Mouse (Mus musculus): ENCODE results near the gene Stard13. TPM values are rescaled to one million over a fixed set of nuclear protein-coding genes. Genes with fewer than 3 reads are reported as not detected.

Gene Stard13
- polyA plus RNA-seq, 1 experiment: 1.9 TPM

- no peak overlapping the region for H3K27ac ChIP-seq (ENCODE audit: control insufficient read depth, insufficient read depth, low read length)
- H3K36me3 ChIP-seq (ENCODE audit: control insufficient read depth, insufficient read depth, low read length): no peaks in the 10 kb centered on the region
- WGBS: 82% methylated on average over 11 of the region's 11 CpGs
- H3K4me3 ChIP-seq (ENCODE audit: control insufficient read depth, insufficient read depth, low read length): no peak overlapping the region
- no peak for DNase-seq
- no peaks in the 10 kb centered on the region; the same call in 1 of the 2 replicates for H3K4me1 ChIP-seq (replicated peaks; ENCODE audit: control insufficient read depth, insufficient read depth, low read length)
- TF ChIP-seq POLR2A (IDR thresholded peaks at IDR 0.05; ENCODE audit: control insufficient read depth, extremely low read depth, insufficient read depth, low read length, poor library complexity) (no peak), CTCF (IDR thresholded peaks at IDR 0.05; ENCODE audit: borderline replicate concordance, control insufficient read depth, extremely low read depth, insufficient read depth, low read length, poor library complexity) (no peak)
- H3K27me3 ChIP-seq (ENCODE audit: control insufficient read depth, insufficient read depth, low read length): no peaks in the 10 kb centered on the region
Measured at GRCm38 (mm10) chr5:151142671-151143601, 90.7 kb downstream of the Stard13 start.

- Histone ChIP-seq H3K36me3 (ENCODE audit: control insufficient read depth, insufficient read depth, low read length) (no peaks in the 10 kb centered on the region), H3K4me3 (ENCODE audit: control insufficient read depth, insufficient read depth, low read length) (no peak overlapping the region), H3K27me3 (ENCODE audit: control insufficient read depth, insufficient read depth, low read length) (no peaks in the 10 kb centered on the region), H3K4me1 (replicated peaks; ENCODE audit: control insufficient read depth, insufficient read depth, low read length) (no peaks in the 10 kb centered on the region; the same call in 1 of the 2 replicates), H3K27ac (ENCODE audit: control insufficient read depth, insufficient read depth, low read length) (no peak overlapping the region)
- TF ChIP-seq CTCF (IDR thresholded peaks at IDR 0.05; ENCODE audit: borderline replicate concordance, control insufficient read depth, extremely low read depth, insufficient read depth, low read length, poor library complexity) (no peak), POLR2A (IDR thresholded peaks at IDR 0.05; ENCODE audit: control insufficient read depth, extremely low read depth, insufficient read depth, low read length, poor library complexity) (no peak)
- 47% methylated on average over 5 of the region's 5 CpGs for WGBS
- DNase-seq: no peak
Measured at GRCm38 (mm10) chr5:151142241-151142640, 91.4 kb downstream of the Stard13 start.

- DNase-seq: no peak
- TF ChIP-seq POLR2A (IDR thresholded peaks at IDR 0.05; ENCODE audit: control insufficient read depth, extremely low read depth, insufficient read depth, low read length, poor library complexity) (no peak), CTCF (IDR thresholded peaks at IDR 0.05; ENCODE audit: borderline replicate concordance, control insufficient read depth, extremely low read depth, insufficient read depth, low read length, poor library complexity) (no peak)
- Histone ChIP-seq H3K27me3 (ENCODE audit: control insufficient read depth, insufficient read depth, low read length) (no peaks in the 10 kb centered on the region), H3K27ac (ENCODE audit: control insufficient read depth, insufficient read depth, low read length) (no peak overlapping the region), H3K4me3 (ENCODE audit: control insufficient read depth, insufficient read depth, low read length) (no peak overlapping the region), H3K36me3 (ENCODE audit: control insufficient read depth, insufficient read depth, low read length) (no peaks in the 10 kb centered on the region), H3K4me1 (replicated peaks; ENCODE audit: control insufficient read depth, insufficient read depth, low read length) (no peaks in the 10 kb centered on the region; the same call in 1 of the 2 replicates)
- WGBS: 89% methylated on average over 5 of the region's 5 CpGs
Measured at GRCm38 (mm10) chr5:151137901-151138300, 95.7 kb downstream of the Stard13 start.

GRCm38 (mm10) chr5:151137311-151137710 is 96.3 kb downstream of the Stard13 start:
- no peaks in the 10 kb centered on the region for H3K36me3 ChIP-seq (ENCODE audit: control insufficient read depth, insufficient read depth, low read length)
- H3K4me1 ChIP-seq (replicated peaks; ENCODE audit: control insufficient read depth, insufficient read depth, low read length): no peaks in the 10 kb centered on the region
- no peak for TF ChIP-seq POLR2A (IDR thresholded peaks at IDR 0.05; ENCODE audit: control insufficient read depth, extremely low read depth, insufficient read depth, low read length, poor library complexity)
- no peak for TF ChIP-seq CTCF (IDR thresholded peaks at IDR 0.05; ENCODE audit: borderline replicate concordance, control insufficient read depth, extremely low read depth, insufficient read depth, low read length, poor library complexity)
- 85% methylated on average over 4 of the region's 4 CpGs for WGBS
- no peak overlapping the region for H3K4me3 ChIP-seq (ENCODE audit: control insufficient read depth, insufficient read depth, low read length)
- DNase-seq: no peak
- H3K27ac ChIP-seq (ENCODE audit: control insufficient read depth, insufficient read depth, low read length): no peak overlapping the region
- no peaks in the 10 kb centered on the region for H3K27me3 ChIP-seq (ENCODE audit: control insufficient read depth, insufficient read depth, low read length)

- no peak for DNase-seq
- Histone ChIP-seq H3K27me3 (ENCODE audit: control insufficient read depth, insufficient read depth, low read length) (no peaks in the 10 kb centered on the region), H3K27ac (ENCODE audit: control insufficient read depth, insufficient read depth, low read length) (no peak overlapping the region), H3K4me3 (ENCODE audit: control insufficient read depth, insufficient read depth, low read length) (no peak overlapping the region), H3K36me3 (ENCODE audit: control insufficient read depth, insufficient read depth, low read length) (no peaks in the 10 kb centered on the region), H3K4me1 (replicated peaks; ENCODE audit: control insufficient read depth, insufficient read depth, low read length) (no peaks in the 10 kb centered on the region)
- WGBS: 91% methylated on average over 6 of the region's 6 CpGs
- TF ChIP-seq CTCF (IDR thresholded peaks at IDR 0.05; ENCODE audit: borderline replicate concordance, control insufficient read depth, extremely low read depth, insufficient read depth, low read length, poor library complexity) (no peak), POLR2A (IDR thresholded peaks at IDR 0.05; ENCODE audit: control insufficient read depth, extremely low read depth, insufficient read depth, low read length, poor library complexity) (no peak)
Measured at GRCm38 (mm10) chr5:151135965-151136364, 97.7 kb downstream of the Stard13 start.

- no peak overlapping the region for H3K27ac ChIP-seq (ENCODE audit: control insufficient read depth, insufficient read depth, low read length)
- no peak overlapping the region for H3K4me3 ChIP-seq (ENCODE audit: control insufficient read depth, insufficient read depth, low read length)
- H3K27me3 ChIP-seq (ENCODE audit: control insufficient read depth, insufficient read depth, low read length): no peaks in the 10 kb centered on the region
- 90% methylated on average over 8 of the region's 8 CpGs for WGBS
- no peaks in the 10 kb centered on the region for H3K36me3 ChIP-seq (ENCODE audit: control insufficient read depth, insufficient read depth, low read length)
- no peaks in the 10 kb centered on the region for H3K4me1 ChIP-seq (replicated peaks; ENCODE audit: control insufficient read depth, insufficient read depth, low read length)
- TF ChIP-seq CTCF (IDR thresholded peaks at IDR 0.05; ENCODE audit: borderline replicate concordance, control insufficient read depth, extremely low read depth, insufficient read depth, low read length, poor library complexity) (no peak), POLR2A (IDR thresholded peaks at IDR 0.05; ENCODE audit: control insufficient read depth, extremely low read depth, insufficient read depth, low read length, poor library complexity) (no peak)
- DNase-seq: no peak
Measured at GRCm38 (mm10) chr5:151135078-151135826, 98.4 kb downstream of the Stard13 start.

All from thymus, adult 2 months (tissue).